Mouse (Mus musculus): ENCODE results near the gene Tmem236. TPM values are rescaled to one million over a fixed set of nuclear protein-coding genes. Genes with fewer than 3 reads are reported as not detected.

Gene Tmem236
- polyA plus RNA-seq, 1 experiment from 2014 or later = 0.07 TPM

DNA sequence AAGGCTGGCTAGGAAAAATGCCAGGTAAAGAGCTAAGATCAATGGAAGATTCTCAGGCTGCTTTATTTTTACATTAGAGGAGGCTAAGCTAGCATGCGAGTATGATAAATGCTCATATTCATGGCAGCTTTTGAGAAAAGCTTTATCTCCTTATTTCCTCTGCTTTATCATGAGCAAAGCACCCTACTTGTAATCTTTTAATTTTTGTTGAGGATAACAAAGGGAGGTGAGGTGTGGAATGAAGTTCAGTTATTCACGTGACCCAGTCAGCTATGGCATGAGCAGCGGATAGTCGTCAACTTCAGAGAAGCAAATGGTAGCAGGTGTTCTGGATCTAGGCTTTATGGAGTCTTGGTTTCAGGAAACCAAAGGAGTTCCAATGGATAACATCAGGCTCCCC, 62.6 kb downstream of the Tmem236 start:
- 82% methylated on average over 4 of the region's 4 CpGs for WGBS
- H3K9ac ChIP-seq (replicated peaks; ENCODE audit: low read depth) = no peak overlapping the region
- TF ChIP-seq EP300 (IDR thresholded peaks at IDR 0.05) = no peak
- TF ChIP-seq CTCF (IDR thresholded peaks at IDR 0.05) = no peak
- no peaks in the 10 kb centered on the region for H3K9me3 ChIP-seq (ENCODE audit: low read length)
- ATAC-seq (no peak), DNase-seq (ENCODE audit: low spot score) (no peak)
- no peak overlapping the region for H3K27ac ChIP-seq (ENCODE audit: low read length)
- no peaks in the 10 kb centered on the region for H3K36me3 ChIP-seq (ENCODE audit: insufficient read depth, low read length)
- no peaks in the 10 kb centered on the region for H3K4me1 ChIP-seq (ENCODE audit: insufficient read depth, low read depth, low read length)
- no peak overlapping the region for H3K4me3 ChIP-seq (ENCODE audit: low read depth, low read length)
- H3K27me3 ChIP-seq (replicated peaks; ENCODE audit: insufficient read depth, low read length) = no peaks in the 10 kb centered on the region
- no peak overlapping the region for H3K4me2 ChIP-seq (replicated peaks; ENCODE audit: low read depth, low read length)

- Histone ChIP-seq H3K4me3 (ENCODE audit: low read depth, low read length) (no peak overlapping the region), H3K9ac (replicated peaks; ENCODE audit: low read depth) (no peak overlapping the region), H3K4me2 (replicated peaks; ENCODE audit: low read depth, low read length) (no peak overlapping the region), H3K27ac (ENCODE audit: low read length) (no peak overlapping the region), H3K36me3 (ENCODE audit: insufficient read depth, low read length) (no peaks in the 10 kb centered on the region), H3K9me3 (ENCODE audit: low read length) (no peaks in the 10 kb centered on the region), H3K27me3 (replicated peaks; ENCODE audit: insufficient read depth, low read length) (no peaks in the 10 kb centered on the region), H3K4me1 (ENCODE audit: insufficient read depth, low read depth, low read length) (no peaks in the 10 kb centered on the region)
- 35% methylated on average over 4 of the region's 4 CpGs for WGBS
- peak; percentile 33; the same call in 1 of the 2 replicates for ATAC-seq
- TF ChIP-seq EP300 (IDR thresholded peaks at IDR 0.05) (no peak), CTCF (IDR thresholded peaks at IDR 0.05) (no peak)
- DNase-seq (ENCODE audit: low spot score) = peak; percentile 49
These were observed 63.4 kb downstream of the Tmem236 start for GRCm38 (mm10) chr2:14237723-14238122.

DNA sequence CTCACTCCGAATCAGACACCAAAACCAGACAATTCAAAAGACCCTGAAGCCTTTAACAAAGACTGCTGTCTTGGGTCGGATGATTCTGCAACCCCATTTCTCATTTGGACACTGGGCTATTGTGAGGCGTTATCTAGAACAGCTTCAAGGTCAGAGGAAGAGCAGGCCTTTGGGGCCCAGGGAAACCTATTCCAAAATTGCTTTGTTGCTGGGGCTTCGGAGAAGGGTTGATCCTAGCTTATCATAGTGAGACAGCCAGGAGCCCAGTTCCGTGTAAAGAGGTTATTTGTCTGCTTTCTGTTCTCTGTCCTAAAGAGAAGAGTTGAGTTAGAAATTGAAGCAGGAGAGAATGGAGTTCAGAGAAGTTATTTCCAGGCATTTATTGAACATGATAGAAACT, 64.8 kb downstream of the Tmem236 start:
- 58% methylated on average over 5 of the region's 5 CpGs for WGBS
- H3K36me3 ChIP-seq (ENCODE audit: insufficient read depth, low read length) = no peaks in the 10 kb centered on the region
- no peak overlapping the region for H3K27ac ChIP-seq (ENCODE audit: low read length)
- no peaks in the 10 kb centered on the region for H3K4me1 ChIP-seq (ENCODE audit: insufficient read depth, low read depth, low read length)
- H3K9me3 ChIP-seq (ENCODE audit: low read length) = no peaks in the 10 kb centered on the region
- ATAC-seq = no peak
- H3K27me3 ChIP-seq (replicated peaks; ENCODE audit: insufficient read depth, low read length) = no peaks in the 10 kb centered on the region
- H3K9ac ChIP-seq (replicated peaks; ENCODE audit: low read depth) = no peak overlapping the region
- no peak overlapping the region for H3K4me2 ChIP-seq (replicated peaks; ENCODE audit: low read depth, low read length)
- no peak for DNase-seq (ENCODE audit: low spot score)
- no peak overlapping the region for H3K4me3 ChIP-seq (ENCODE audit: low read depth, low read length)
- TF ChIP-seq EP300 (IDR thresholded peaks at IDR 0.05) = no peak
- TF ChIP-seq CTCF (IDR thresholded peaks at IDR 0.05) = no peak

DNA sequence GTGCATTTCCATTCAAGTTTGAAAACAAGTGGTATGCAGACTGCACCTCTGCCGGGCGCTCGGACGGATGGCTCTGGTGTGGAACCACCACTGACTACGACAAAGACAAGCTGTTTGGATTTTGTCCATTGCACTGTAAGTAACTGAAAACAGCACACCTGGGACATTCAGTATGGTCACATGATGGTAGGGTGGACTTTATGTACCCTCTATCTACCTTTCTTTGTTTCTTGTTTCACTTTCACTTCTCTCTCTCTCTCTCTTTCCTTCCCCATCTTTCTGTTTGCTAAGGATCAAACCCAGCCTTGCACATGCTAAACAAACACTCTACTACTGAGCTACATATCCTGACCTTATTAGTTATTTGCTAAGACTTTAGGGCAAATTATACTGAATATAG, 69.8 kb downstream of the Tmem236 start:
- Histone ChIP-seq H3K4me3 (ENCODE audit: low read depth, low read length) (no peak overlapping the region), H3K4me2 (replicated peaks; ENCODE audit: low read depth, low read length) (no peak overlapping the region), H3K4me1 (ENCODE audit: insufficient read depth, low read depth, low read length) (no peaks in the 10 kb centered on the region), H3K27me3 (replicated peaks; ENCODE audit: insufficient read depth, low read length) (no peaks in the 10 kb centered on the region), H3K36me3 (ENCODE audit: insufficient read depth, low read length) (no peaks in the 10 kb centered on the region), H3K9me3 (ENCODE audit: low read length) (no peaks in the 10 kb centered on the region), H3K9ac (replicated peaks; ENCODE audit: low read depth) (no peak overlapping the region), H3K27ac (ENCODE audit: low read length) (no peak overlapping the region)
- TF ChIP-seq EP300 (IDR thresholded peaks at IDR 0.05) (no peak), CTCF (IDR thresholded peaks at IDR 0.05) (no peak)
- DNase-seq (ENCODE audit: low spot score) (no peak), ATAC-seq (no peak)
- WGBS = 85% methylated on average over 5 of the region's 5 CpGs

DNA sequence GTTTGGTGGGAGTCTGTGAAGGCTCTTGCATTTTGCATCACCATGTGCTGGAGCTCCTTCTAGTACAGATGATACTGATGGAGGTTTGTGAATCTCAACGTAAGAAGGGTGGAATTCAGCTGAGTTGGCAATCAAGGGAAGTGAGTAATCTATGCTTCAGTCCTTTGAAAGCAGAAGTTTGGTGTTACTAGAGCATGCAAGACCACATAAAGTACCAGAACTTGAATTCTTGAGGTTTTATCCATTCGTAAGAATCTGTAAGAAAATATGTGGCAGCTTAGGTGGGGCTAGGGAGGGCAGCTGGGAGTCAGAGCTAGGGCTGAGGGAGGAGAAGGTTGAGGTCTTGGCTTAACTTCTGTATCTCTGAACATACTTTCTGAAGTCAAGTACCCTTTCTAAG, 70.3 kb downstream of the Tmem236 start:
- no peaks in the 10 kb centered on the region for H3K27me3 ChIP-seq (replicated peaks; ENCODE audit: insufficient read depth, low read length)
- H3K4me3 ChIP-seq (ENCODE audit: low read depth, low read length) = no peak overlapping the region
- TF ChIP-seq CTCF (IDR thresholded peaks at IDR 0.05) = no peak
- TF ChIP-seq EP300 (IDR thresholded peaks at IDR 0.05) = no peak
- H3K9ac ChIP-seq (replicated peaks; ENCODE audit: low read depth) = no peak overlapping the region
- H3K4me2 ChIP-seq (replicated peaks; ENCODE audit: low read depth, low read length) = no peak overlapping the region
- H3K27ac ChIP-seq (ENCODE audit: low read length) = no peak overlapping the region
- no peaks in the 10 kb centered on the region for H3K4me1 ChIP-seq (ENCODE audit: insufficient read depth, low read depth, low read length)
- H3K9me3 ChIP-seq (ENCODE audit: low read length) = no peaks in the 10 kb centered on the region
- ATAC-seq (no peak), DNase-seq (ENCODE audit: low spot score) (no peak)
- no peaks in the 10 kb centered on the region for H3K36me3 ChIP-seq (ENCODE audit: insufficient read depth, low read length)
- 50% methylated on average over 2 of the region's 2 CpGs for WGBS

- ATAC-seq (no peak), DNase-seq (ENCODE audit: low spot score) (no peak)
- Histone ChIP-seq H3K9ac (replicated peaks; ENCODE audit: low read depth) (no peak overlapping the region), H3K9me3 (ENCODE audit: low read length) (no peaks in the 10 kb centered on the region), H3K4me1 (ENCODE audit: insufficient read depth, low read depth, low read length) (no peaks in the 10 kb centered on the region), H3K27ac (ENCODE audit: low read length) (no peak overlapping the region), H3K4me2 (replicated peaks; ENCODE audit: low read depth, low read length) (no peak overlapping the region), H3K36me3 (ENCODE audit: insufficient read depth, low read length) (no peaks in the 10 kb centered on the region), H3K4me3 (ENCODE audit: low read depth, low read length) (no peak overlapping the region), H3K27me3 (replicated peaks; ENCODE audit: insufficient read depth, low read length) (no peaks in the 10 kb centered on the region)
- 58% methylated on average over 3 of the region's 3 CpGs for WGBS
- TF ChIP-seq CTCF (IDR thresholded peaks at IDR 0.05) (peak; percentile 32), EP300 (IDR thresholded peaks at IDR 0.05) (no peak)
These were observed 75.7 kb downstream of the Tmem236 start for GRCm38 (mm10) chr2:14249839-14250564.
